19 mouse cellular contexts compared by ENCODE assay signal in the genomic region with DNA sequence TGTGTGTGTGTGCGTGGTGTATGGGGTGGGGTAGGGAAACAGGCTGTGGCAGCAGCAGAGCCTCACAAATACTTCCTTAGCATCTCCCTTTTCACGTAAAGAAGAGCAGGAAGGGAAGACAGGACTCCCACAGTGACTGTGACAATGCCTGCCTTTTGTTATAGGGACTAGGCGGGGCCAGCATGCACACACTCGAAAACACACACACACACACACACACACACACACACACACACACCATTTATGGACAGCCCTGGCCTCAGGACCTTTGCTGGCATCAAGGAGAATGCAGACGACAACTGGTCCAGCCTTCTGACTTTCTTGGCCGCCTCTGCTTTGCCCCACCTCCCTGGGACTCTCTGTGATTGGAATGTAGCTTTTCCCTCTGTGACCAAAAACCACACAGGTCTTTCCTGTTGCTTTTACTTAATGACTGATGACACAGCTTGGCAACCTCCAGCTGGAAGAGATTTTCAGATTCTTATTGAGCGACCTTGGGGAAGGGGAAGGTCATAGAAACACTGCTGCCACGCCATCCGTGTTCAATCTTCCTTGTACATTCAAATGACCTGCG. TPM values are rescaled to one million over a fixed set of nuclear protein-coding genes. Genes with fewer than 3 reads are reported as not detected.
DNase-seq lines count a peak whose midpoint lies in the region; ATAC-seq and TF ChIP-seq lines count a peak whose summit lies in the region.
"Had no signal": no experiment of that assay in that cellular context is flagged by ENCODE, and none has a peak within 500 bp of the region (broad histone marks: within the 10 kb centered on the region; RNA-seq: fewer than 3 reads in every experiment).

No protein-coding gene starts in this region.

- 48% methylated on average over 10 of the region's 10 CpGs for WGBS in hindbrain, postnatal 0 days
- 43% methylated on average over 10 of the region's 10 CpGs for WGBS in hindbrain, embryonic 12.5 days

- no peaks in the 10 kb centered on the region for H3K4me1 ChIP-seq in hindbrain, postnatal 0 days (ENCODE audit: insufficient read depth, low read length)
- no peaks in the 10 kb centered on the region for H3K4me1 ChIP-seq in hindbrain, embryonic 12.5 days
- H3K4me1 ChIP-seq: stomach, embryonic 15.5 days had no signal

- H3K4me3 ChIP-seq in hindbrain, postnatal 0 days (ENCODE audit: low read length) = no peak overlapping the region
- H3K4me3 ChIP-seq in hindbrain, embryonic 12.5 days = no peak overlapping the region
- H3K4me3 ChIP-seq: heart, embryonic 15.5 days; stomach, embryonic 15.5 days had no signal

- no peaks in the 10 kb centered on the region for H3K27me3 ChIP-seq in hindbrain, postnatal 0 days (ENCODE audit: insufficient read depth, low read length)
- H3K27me3 ChIP-seq in hindbrain, embryonic 12.5 days = no peaks in the 10 kb centered on the region
- H3K27me3 ChIP-seq: CH12.LX; heart, embryonic 15.5 days; stomach, embryonic 15.5 days had no signal

- no peak for DNase-seq in hindbrain, postnatal 0 days (ENCODE audit: low spot score)
- DNase-seq in Muller cell, postnatal 12 days (ENCODE audit: inconsistent ontology term) = peak; percentile 16
- peak; percentile 32 for DNase-seq in fibroblast of lung, adult 2 months (ENCODE audit: low read depth)
- peak; percentile 25 to 28 for DNase-seq in kidney, postnatal 4 days
- DNase-seq in right cerebral cortex, adult 2 months (ENCODE audit: low spot score in 2 of 2) = no peak
- DNase-seq in left cerebral cortex, adult 18-20 months (ENCODE audit: low spot score in 2 of 2) = no peak
- no peak for DNase-seq in urinary bladder, postnatal 4 days (ENCODE audit: low spot score in 2 of 2)
- DNase-seq: cerebellum, postnatal 10 days; gastrocnemius, postnatal 25 days; thymus, postnatal 36 days had no signal

- H3K4me2 ChIP-seq in hindbrain, postnatal 0 days (ENCODE audit: low read depth, low read length) = no peak overlapping the region
- no peak overlapping the region for H3K4me2 ChIP-seq in hindbrain, embryonic 12.5 days (replicated peaks)
- H3K4me2 ChIP-seq: heart, embryonic 15.5 days; liver, embryonic 11.5 days; stomach, embryonic 15.5 days had no signal

- H3K9me3 ChIP-seq in hindbrain, postnatal 0 days (ENCODE audit: low read length) = no peaks in the 10 kb centered on the region
- no peaks in the 10 kb centered on the region for H3K9me3 ChIP-seq in hindbrain, embryonic 12.5 days (replicated peaks)
- H3K9me3 ChIP-seq: heart, embryonic 15.5 days; stomach, embryonic 15.5 days had no signal

- ATAC-seq in hindbrain, postnatal 0 days = peak; percentile 16; the same call in 1 of the 2 replicates
- no peak for ATAC-seq in hindbrain, embryonic 12.5 days (ENCODE audit: low FRiP score)

- H3K27ac ChIP-seq in hindbrain, postnatal 0 days = no peak overlapping the region
- H3K27ac ChIP-seq in hindbrain, embryonic 12.5 days = no peak overlapping the region
- H3K27ac ChIP-seq: heart, embryonic 15.5 days; macrophage; stomach, embryonic 15.5 days had no signal

- H3K36me3 ChIP-seq in hindbrain, postnatal 0 days (ENCODE audit: insufficient read depth, low read length) = no peaks in the 10 kb centered on the region
- H3K36me3 ChIP-seq in hindbrain, embryonic 12.5 days = no peaks in the 10 kb centered on the region
- H3K36me3 ChIP-seq: heart, embryonic 15.5 days; stomach, embryonic 15.5 days had no signal

- TF ChIP-seq CTCF in hindbrain, postnatal 0 days (IDR thresholded peaks at IDR 0.05; ENCODE audit: low read depth) = no peak

- no peak overlapping the region for H3K9ac ChIP-seq in hindbrain, postnatal 0 days (replicated peaks; ENCODE audit: low read length)
- H3K9ac ChIP-seq in hindbrain, embryonic 12.5 days = no peak overlapping the region
- H3K9ac ChIP-seq: heart, embryonic 15.5 days; stomach, embryonic 15.5 days had no signal

RNA-seq across cellular contexts. Expression of a gene that starts 7.1 kb away (rescaled TPM):
- total RNA-seq in hindbrain, postnatal 0 days (2014; rRNA removed) = not detected in 2 replicates
- polyA plus RNA-seq in hindbrain, postnatal 0 days (2015; fragmentation: Nextera tagmentation; extraction: Ambion mirVana) = 0.05 TPM in 1 of 2 replicates, not detected in the other
- 0.09 and 0.10 TPM in 2 replicates for polyA plus RNA-seq in hindbrain, embryonic 12.5 days (2016; fragmentation: Nextera tagmentation; extraction: Ambion mirVana)
- total RNA-seq in left cerebral cortex, adult 18-20 months (2021) = not detected
- total RNA-seq: CH12.LX; gastrocnemius, postnatal 25 days; layer of hippocampus, adult 8-10 months; left cerebral cortex, postnatal 25 days; neutrophil, adult 5-6 weeks had no signal
- polyA plus RNA-seq: liver, embryonic 11.5 days; macrophage had no signal

RNA-seq across cellular contexts. Expression of a gene that starts 52.8 kb away (rescaled TPM):
- not detected in 2 replicates for total RNA-seq in hindbrain, postnatal 0 days (2014; rRNA removed)
- polyA plus RNA-seq in hindbrain, postnatal 0 days (2015; fragmentation: Nextera tagmentation; extraction: Ambion mirVana) = not detected in 2 replicates
- not detected in 2 replicates for polyA plus RNA-seq in hindbrain, embryonic 12.5 days (2016; fragmentation: Nextera tagmentation; extraction: Ambion mirVana)
- not detected for total RNA-seq in left cerebral cortex, adult 18-20 months (2021)
- total RNA-seq: CH12.LX; gastrocnemius, postnatal 25 days; layer of hippocampus, adult 8-10 months; left cerebral cortex, postnatal 25 days; neutrophil, adult 5-6 weeks had no signal
- polyA plus RNA-seq: heart, embryonic 15.5 days; liver, embryonic 11.5 days; macrophage; stomach, embryonic 15.5 days had no signal

RNA-seq across cellular contexts. Expression of a gene that starts 56.4 kb away (rescaled TPM):
- not detected in 2 replicates for total RNA-seq in hindbrain, postnatal 0 days (2014; rRNA removed)
- polyA plus RNA-seq in hindbrain, postnatal 0 days (2015; fragmentation: Nextera tagmentation; extraction: Ambion mirVana) = 0.19 and 0.20 TPM in 2 replicates
- polyA plus RNA-seq in hindbrain, embryonic 12.5 days (2016; fragmentation: Nextera tagmentation; extraction: Ambion mirVana) = not detected in 2 replicates
- not detected for total RNA-seq in left cerebral cortex, adult 18-20 months (2021)
- total RNA-seq: CH12.LX; gastrocnemius, postnatal 25 days; layer of hippocampus, adult 8-10 months; left cerebral cortex, postnatal 25 days; neutrophil, adult 5-6 weeks had no signal
- polyA plus RNA-seq: heart, embryonic 15.5 days; liver, embryonic 11.5 days; macrophage; stomach, embryonic 15.5 days had no signal

Comparison
In these comparisons a context has a peak if more than half of its experiments do, and no peak if none do; other contexts are left out.
1. DNase-seq: peak in Muller cell, postnatal 12 days (single experiment), fibroblast of lung, adult 2 months (single experiment) and kidney, postnatal 4 days (2 of 2); none in hindbrain, postnatal 0 days (single experiment), right cerebral cortex, adult 2 months (0 of 2), left cerebral cortex, adult 18-20 months (0 of 2) and urinary bladder, postnatal 4 days (0 of 2).